Mouse (Mus musculus) cerebellum, postnatal 14 days (tissue): Measurements from ENCODE around the gene Pla2g3.

ENCODE experiments used
- DNase-seq, 2 experiments: peaks; one replicate each; pipeline ENCODE4 v3.0.0; 2021; ENCODE audit warnings: mixed read lengths in 2 of 2

The Pla2g3 gene

GRCm38 (mm10) chr11:3495496-3495895 is 7.4 kb downstream of the Pla2g3 start:
- DNase-seq, result no peak

GRCm38 (mm10) chr11:3496756-3497155 is 8.7 kb downstream of the Pla2g3 start:
- DNase-seq, result no peak

- DNase-seq, result no peak
Observed at GRCm38 (mm10) chr11:3497296-3497695, 9.2 kb downstream of the Pla2g3 start.

- peak; percentile 76 to 80 for DNase-seq
Observed at GRCm38 (mm10) chr11:3502057-3502456, 14.0 kb downstream of the Pla2g3 start.

GRCm38 (mm10) chr11:3502459-3503072 is 14.5 kb downstream of the Pla2g3 start:
- peak; percentile 45 to 54 for DNase-seq

GRCm38 (mm10) chr11:3503755-3504693 is 15.9 kb downstream of the Pla2g3 start:
- DNase-seq, result no peak

GRCm38 (mm10) chr11:3508226-3508625 is 20.1 kb downstream of the Pla2g3 start:
- DNase-seq, result peak in 1 of 2 experiments; percentile 27

- DNase-seq, result peak in 1 of 2 experiments; percentile 32
Observed at GRCm38 (mm10) chr11:3509181-3510085, 21.3 kb downstream of the Pla2g3 start.

GRCm38 (mm10) chr11:3510321-3510720 is 22.2 kb downstream of the Pla2g3 start:
- DNase-seq, result no peak

GRCm38 (mm10) chr11:3513291-3513690 is 25.2 kb downstream of the Pla2g3 start:
- DNase-seq, result peak; percentile 56 to 82

- DNase-seq, result peak; percentile 94 to 96
Observed at GRCm38 (mm10) chr11:3514529-3515054, 26.5 kb downstream of the Pla2g3 start, which contains the start of gene Selenom. Gene Selenom, plus strand, starts transcription at chr11:3514684.

- DNase-seq, result no peak
Observed at GRCm38 (mm10) chr11:3515216-3515615, 27.1 kb downstream of the Pla2g3 start.

- DNase-seq, result peak; percentile 83 to 90
Observed at GRCm38 (mm10) chr11:3515637-3516036, 27.6 kb downstream of the Pla2g3 start.

- DNase-seq, result no peak
Observed at GRCm38 (mm10) chr11:3516121-3516520, 28.0 kb downstream of the Pla2g3 start.

- DNase-seq, result peak; percentile 60 to 61
Observed at GRCm38 (mm10) chr11:3516859-3517845, 29.1 kb downstream of the Pla2g3 start.

- no peak for DNase-seq
Observed at GRCm38 (mm10) chr11:3517846-3518732, 30.0 kb downstream of the Pla2g3 start.

GRCm38 (mm10) chr11:3519051-3519726 is 31.1 kb downstream of the Pla2g3 start:
- DNase-seq, result no peak

- peak in 1 of 2 experiments; percentile 68 for DNase-seq
Observed at GRCm38 (mm10) chr11:3519756-3520398, 31.8 kb downstream of the Pla2g3 start.

- DNase-seq, result no peak
Observed at GRCm38 (mm10) chr11:3520919-3521318, 32.8 kb downstream of the Pla2g3 start.
